Mouse (Mus musculus) MEL (cell line): ENCODE measurements at regions not wholly inside any gene's neighbourhood (a gene's known extent, or its start where the extent isn't known, plus 50 kb on each side); places are given as distances from the start of the nearest gene placed in this dataset.

Experiments
- BHLHE40 ChIP-seq: IDR thresholded peaks from 2 replicates; pipeline ENCODE4 v1.6.1; 2012; ENCODE audit warnings: low read depth, mild to moderate bottlenecking, inconsistent platforms, low read length, improper control_type of control experiment, borderline replicate concordance
- ELF1 ChIP-seq: IDR thresholded peaks from 2 replicates; pipeline ENCODE4 v1.6.1; 2014; ENCODE audit warnings: low read depth, mild to moderate bottlenecking, inconsistent platforms, low read length, improper control_type of control experiment, moderate library complexity
- EP300 ChIP-seq, 2 experiments: IDR thresholded peaks; 2 replicates each; pipeline ENCODE4 v1.6.1; 2011; ENCODE audit warnings: improper control_type of control experiment in 2 of 2, low read length in 2 of 2, low read depth in 1 of 2, mild to moderate bottlenecking in 1 of 2
- ETS1 ChIP-seq: IDR thresholded peaks from 2 replicates; pipeline ENCODE4 v1.6.1; 2012; ENCODE audit warnings: low read depth, mild to moderate bottlenecking, inconsistent platforms, low read length, improper control_type of control experiment, moderate library complexity
- HCFC1 ChIP-seq: IDR thresholded peaks from 2 replicates; pipeline ENCODE4 v1.6.1; 2012; ENCODE audit warnings: low read depth, mild to moderate bottlenecking, inconsistent platforms, low read length, improper control_type of control experiment, moderate library complexity
- MAFK ChIP-seq: IDR thresholded peaks from 2 replicates; pipeline ENCODE4 v1.6.1; 2011; ENCODE audit warnings: low read depth, mild to moderate bottlenecking, low read length, improper control_type of control experiment, borderline replicate concordance
- MXI1 ChIP-seq: IDR thresholded peaks from 2 replicates; pipeline ENCODE4 v1.6.1; 2011; ENCODE audit warnings: mild to moderate bottlenecking, low read depth, low read length, improper control_type of control experiment
- POLR2A ChIP-seq, 2 experiments: IDR thresholded peaks; 2 replicates each; pipeline ENCODE4 v1.6.1; 2011 to 2012; ENCODE audit warnings: low read length in 2 of 2, mild to moderate bottlenecking in 2 of 2, control low read depth in 1 of 2, improper control_type of control experiment in 1 of 2, low read depth in 1 of 2, moderate library complexity in 1 of 2; ENCODE audit not compliant: control insufficient read depth in 1 of 2, insufficient read depth in 1 of 2, poor library complexity in 1 of 2
- SIN3A ChIP-seq: IDR thresholded peaks from 2 replicates; pipeline ENCODE4 v1.6.1; 2012; ENCODE audit warnings: low read length, improper control_type of control experiment, inconsistent platforms
- SMC3 ChIP-seq: IDR thresholded peaks from 2 replicates; pipeline ENCODE4 v1.6.1; 2011; ENCODE audit warnings: low read depth, low read length, improper control_type of control experiment

- TF ChIP-seq POLR2A (IDR thresholded peaks at IDR 0.05; ENCODE audit: control insufficient read depth in 1 of 2, insufficient read depth in 1 of 2, low read depth in 1 of 2, low read length in 2 of 2, poor library complexity in 1 of 2) (no peak), HCFC1 (no peak), EP300 (IDR thresholded peaks at IDR 0.05; ENCODE audit: low read depth in 1 of 2, low read length in 2 of 2) (no peak), SIN3A (no peak), ETS1 (no peak), ELF1 (no peak), BHLHE40 (no peak), MXI1 (no peak), SMC3 (no peak), MAFK (no peak)
These were observed 380.8 kb upstream of the Slc24a2 start for GRCm38 (mm10) chr4:87611116-87611515.
